Mouse (Mus musculus): ENCODE data around the gene Tmem201. TPM values are rescaled to one million over a fixed set of nuclear protein-coding genes. Genes with fewer than 3 reads are reported as not detected.

Tmem201 gene
- polyA plus RNA-seq, 1 experiment from 2014 or later, result 5.8 TPM

DNA sequence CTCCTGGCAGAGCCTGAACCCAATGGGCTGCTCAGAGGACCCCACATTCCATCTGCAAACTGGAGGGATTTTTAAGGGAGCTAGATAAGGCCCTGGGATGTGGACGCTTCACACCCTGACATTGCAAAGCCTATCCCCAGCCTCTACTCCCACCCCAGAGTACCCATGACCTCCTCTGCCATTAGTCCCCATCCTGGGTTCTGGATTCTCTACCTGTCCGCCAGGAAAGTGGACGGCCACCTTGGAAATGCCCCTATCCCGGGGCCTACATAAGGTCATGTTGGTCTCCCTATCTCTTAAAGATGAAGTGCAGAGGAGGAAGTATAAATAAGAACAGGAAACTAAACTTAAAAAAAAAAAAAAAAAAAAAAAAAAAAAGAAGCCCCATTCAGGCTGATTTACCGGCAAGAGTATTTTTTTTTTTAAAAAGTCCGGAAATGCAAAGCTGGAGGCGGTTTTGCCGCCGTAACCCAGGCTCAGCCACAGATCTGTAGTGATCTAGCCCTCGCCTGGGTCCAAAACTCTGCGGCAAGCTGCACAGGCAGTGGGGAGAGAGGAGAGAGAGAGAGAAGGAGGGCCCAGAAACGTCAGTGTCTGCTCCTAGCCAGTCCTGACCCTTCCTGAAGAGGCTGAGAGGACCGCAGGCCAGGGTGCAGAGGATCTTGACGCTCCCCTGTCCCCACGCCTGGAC lies 40.2 kb downstream of the Tmem201 start:
- Histone ChIP-seq H3K4me1 (ENCODE audit: insufficient read depth) (peaks cover 18% of the 10 kb centered on the region), H3K9ac (replicated peaks) (peak overlapping the region; percentile 66), H3K4me3 (ENCODE audit: low read depth, low read length) (peak overlapping the region; percentile 59), H3K36me3 (replicated peaks; ENCODE audit: insufficient read depth, low read length) (no peaks in the 10 kb centered on the region), H3K4me2 (ENCODE audit: low read depth, low read length) (peak overlapping the region; percentile 75), H3K27ac (ENCODE audit: low read depth) (peak overlapping the region; percentile 84), H3K27me3 (ENCODE audit: insufficient read depth, low read length) (no peaks in the 10 kb centered on the region), H3K9me3 (ENCODE audit: low read length) (no peaks in the 10 kb centered on the region)
- no peak for DNase-seq
- WGBS (ENCODE audit: insufficient replicate concordance), result 12% methylated on average over 15 of the region's 15 CpGs
- no peak for TF ChIP-seq EP300 (IDR thresholded peaks at IDR 0.05; ENCODE audit: low read depth)
- TF ChIP-seq CTCF (IDR thresholded peaks at IDR 0.05; ENCODE audit: low read depth), result no peak
- peak; percentile 35 for ATAC-seq

DNA sequence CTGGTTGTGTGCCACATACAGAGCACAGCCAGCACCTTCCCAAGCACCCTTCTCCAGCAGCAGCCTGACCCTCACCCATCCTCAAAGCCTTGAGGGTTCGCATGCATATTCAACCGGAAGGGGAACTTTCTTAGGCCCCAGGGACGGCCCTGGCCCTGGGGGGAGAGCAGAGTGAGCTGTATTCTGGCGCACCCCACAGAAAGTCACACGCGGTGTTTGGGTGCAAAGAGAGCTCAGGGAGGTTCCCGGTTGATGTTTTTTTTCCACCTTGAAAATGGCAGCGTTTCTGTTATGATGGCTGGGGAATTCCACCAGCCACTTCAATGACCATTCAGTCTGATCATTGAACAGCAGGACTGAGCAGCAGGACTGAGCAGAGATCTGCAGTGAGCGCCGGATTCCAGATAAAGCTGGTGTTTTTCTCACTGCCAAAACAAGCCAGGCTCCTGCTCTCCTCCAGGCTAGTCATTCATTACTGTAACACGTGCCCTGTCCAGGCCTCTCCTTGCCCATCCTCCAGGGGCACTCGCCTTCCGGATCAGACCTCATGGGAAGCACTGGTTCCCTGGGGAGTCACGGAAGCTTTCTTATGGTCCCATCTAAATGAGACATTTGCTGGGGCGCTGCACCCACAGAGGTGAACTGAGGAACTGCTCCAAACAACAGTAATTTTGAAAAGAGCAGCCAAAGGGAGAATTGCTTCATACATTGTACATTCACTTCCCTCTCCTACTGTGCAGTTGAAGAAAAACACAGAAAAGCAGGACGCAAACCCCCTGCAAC lies 41.5 kb downstream of the Tmem201 start:
- peaks cover 14% of the 10 kb centered on the region for H3K4me1 ChIP-seq (ENCODE audit: insufficient read depth)
- TF ChIP-seq EP300 (IDR thresholded peaks at IDR 0.05; ENCODE audit: low read depth), result no peak
- TF ChIP-seq CTCF (IDR thresholded peaks at IDR 0.05; ENCODE audit: low read depth), result peak; percentile 38; the same call in 1 of the 2 replicates
- no peaks in the 10 kb centered on the region for H3K9me3 ChIP-seq (ENCODE audit: low read length)
- H3K4me2 ChIP-seq (ENCODE audit: low read depth, low read length), result peak overlapping the region; percentile 75
- peak overlapping the region; percentile 42 for H3K9ac ChIP-seq (replicated peaks)
- ATAC-seq (peak; percentile 35), DNase-seq (peak; percentile 52)
- H3K36me3 ChIP-seq (replicated peaks; ENCODE audit: insufficient read depth, low read length), result no peaks in the 10 kb centered on the region
- H3K27me3 ChIP-seq (ENCODE audit: insufficient read depth, low read length), result no peaks in the 10 kb centered on the region
- 15% methylated on average over 16 of the region's 16 CpGs for WGBS (ENCODE audit: insufficient replicate concordance)
- peak overlapping the region; percentile 59 for H3K4me3 ChIP-seq (ENCODE audit: low read depth, low read length)
- peak overlapping the region; percentile 84 for H3K27ac ChIP-seq (ENCODE audit: low read depth)

DNA sequence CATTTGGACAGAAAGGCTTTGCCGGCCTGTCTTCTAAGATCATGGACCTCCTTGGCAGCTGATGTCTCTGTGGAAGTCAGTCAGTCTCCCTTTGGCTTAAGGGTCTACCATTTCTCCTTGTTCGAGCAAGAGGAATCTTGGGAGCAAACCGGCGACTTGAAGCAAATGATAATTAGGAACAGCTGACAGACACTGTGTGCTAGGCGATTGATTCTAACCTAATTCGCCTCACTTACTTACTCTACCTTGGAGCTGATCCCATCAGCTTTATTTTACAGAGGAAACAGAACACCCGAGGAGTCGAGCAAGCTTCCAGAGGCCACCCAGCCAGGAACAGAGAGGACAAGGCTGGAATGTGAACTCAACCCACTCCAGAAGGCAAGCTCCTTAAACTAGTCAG lies 46.5 kb downstream of the Tmem201 start:
- no peak for DNase-seq
- H3K9ac ChIP-seq (replicated peaks), result no peak overlapping the region
- no peak overlapping the region for H3K27ac ChIP-seq (ENCODE audit: low read depth)
- no peaks in the 10 kb centered on the region for H3K27me3 ChIP-seq (ENCODE audit: insufficient read depth, low read length)
- no peak for ATAC-seq
- TF ChIP-seq CTCF (IDR thresholded peaks at IDR 0.05; ENCODE audit: low read depth) (no peak), EP300 (IDR thresholded peaks at IDR 0.05; ENCODE audit: low read depth) (no peak)
- no peaks in the 10 kb centered on the region for H3K9me3 ChIP-seq (ENCODE audit: low read length)
- no peak overlapping the region for H3K4me3 ChIP-seq (ENCODE audit: low read depth, low read length)
- 73% methylated on average over 8 of the region's 8 CpGs for WGBS (ENCODE audit: insufficient replicate concordance)
- peaks cover 3% of the 10 kb centered on the region; the same call in 1 of the 2 replicates for H3K36me3 ChIP-seq (replicated peaks; ENCODE audit: insufficient read depth, low read length)
- no peak overlapping the region for H3K4me2 ChIP-seq (ENCODE audit: low read depth, low read length)
- peaks cover 11% of the 10 kb centered on the region for H3K4me1 ChIP-seq (ENCODE audit: insufficient read depth)

DNA sequence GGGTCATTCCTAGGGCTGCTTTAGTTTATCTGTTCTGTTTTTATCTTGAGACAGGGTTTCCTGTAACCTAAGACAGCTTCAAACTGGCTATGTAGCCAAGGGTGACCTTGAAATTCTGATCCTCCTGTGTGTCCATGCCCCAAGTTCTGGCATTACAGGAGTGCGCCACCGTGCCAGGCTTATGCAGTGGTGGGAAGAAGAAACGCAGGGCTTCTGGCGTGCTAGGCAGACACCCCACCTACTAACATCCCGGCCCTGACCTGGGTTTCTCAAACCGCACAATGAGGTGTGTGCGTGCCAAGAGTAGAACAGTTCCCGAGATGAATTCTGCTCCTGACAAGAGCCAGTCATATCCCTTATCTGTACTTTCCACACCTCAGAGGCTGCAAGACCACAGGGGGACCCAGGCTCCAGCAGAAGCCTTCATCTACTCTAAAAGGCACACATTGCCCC lies 47.0 kb downstream of the Tmem201 start:
- no peaks in the 10 kb centered on the region for H3K27me3 ChIP-seq (ENCODE audit: insufficient read depth, low read length)
- DNase-seq (no peak), ATAC-seq (peak; percentile 66)
- H3K36me3 ChIP-seq (replicated peaks; ENCODE audit: insufficient read depth, low read length), result peaks cover 3% of the 10 kb centered on the region; the same call in 1 of the 2 replicates
- no peak overlapping the region for H3K4me2 ChIP-seq (ENCODE audit: low read depth, low read length)
- WGBS (ENCODE audit: insufficient replicate concordance), result 51% methylated on average over 8 of the region's 8 CpGs
- no peak for TF ChIP-seq CTCF (IDR thresholded peaks at IDR 0.05; ENCODE audit: low read depth)
- no peak for TF ChIP-seq EP300 (IDR thresholded peaks at IDR 0.05; ENCODE audit: low read depth)
- H3K9me3 ChIP-seq (ENCODE audit: low read length), result no peaks in the 10 kb centered on the region
- no peak overlapping the region for H3K4me3 ChIP-seq (ENCODE audit: low read depth, low read length)
- H3K4me1 ChIP-seq (ENCODE audit: insufficient read depth), result peaks cover 6% of the 10 kb centered on the region
- H3K9ac ChIP-seq (replicated peaks), result no peak overlapping the region
- no peak overlapping the region; the same call in 1 of the 2 replicates for H3K27ac ChIP-seq (ENCODE audit: low read depth)

DNA sequence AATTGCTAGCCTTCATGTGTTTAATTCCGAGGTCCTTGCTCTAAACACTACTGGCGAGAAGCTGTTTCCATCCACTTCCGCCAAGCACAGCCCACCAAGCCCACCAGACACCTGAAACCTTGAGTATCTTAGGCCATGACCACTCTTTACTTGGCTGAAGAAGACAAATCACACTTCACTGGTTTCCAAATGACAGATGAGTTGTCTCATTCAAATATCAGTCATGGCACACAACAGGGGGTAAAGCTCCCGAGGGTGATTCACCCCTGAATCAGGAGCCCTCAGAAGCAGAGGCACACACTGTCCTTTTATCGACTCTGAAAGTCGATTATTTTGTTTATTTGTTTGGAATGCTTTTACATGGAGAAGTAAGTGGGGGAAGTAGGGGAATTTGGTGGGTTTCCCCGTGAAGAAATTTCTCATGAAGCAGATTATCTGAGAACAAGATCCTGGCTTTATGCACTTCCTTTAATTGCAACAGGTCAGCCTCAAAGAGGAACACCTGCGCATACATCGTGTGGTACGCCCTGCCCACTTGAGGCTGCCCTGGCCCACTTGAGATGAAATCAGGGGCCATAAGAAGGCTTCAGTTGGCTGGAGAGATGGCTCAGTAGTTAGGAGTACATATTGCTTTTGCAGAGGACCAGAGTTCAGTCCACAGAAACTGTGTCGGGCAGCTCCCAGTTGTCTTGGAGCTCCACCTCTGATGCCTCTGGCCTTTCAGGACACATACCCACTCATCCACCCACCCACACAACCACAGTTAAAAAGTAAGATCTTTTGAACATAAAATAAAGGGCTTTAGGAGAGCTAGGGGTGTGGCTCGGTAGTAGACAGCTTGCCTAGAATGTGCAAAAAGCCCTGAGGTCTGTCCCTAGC lies 47.8 kb downstream of the Tmem201 start:
- Histone ChIP-seq H3K9me3 (ENCODE audit: low read length) (no peaks in the 10 kb centered on the region), H3K9ac (replicated peaks) (no peak overlapping the region), H3K4me1 (ENCODE audit: insufficient read depth) (peaks cover 3% of the 10 kb centered on the region; the same call in 1 of the 2 replicates), H3K4me2 (ENCODE audit: low read depth, low read length) (no peak overlapping the region), H3K27ac (ENCODE audit: low read depth) (no peak overlapping the region; the same call in 1 of the 2 replicates), H3K4me3 (ENCODE audit: low read depth, low read length) (no peak overlapping the region), H3K36me3 (replicated peaks; ENCODE audit: insufficient read depth, low read length) (peaks cover 3% of the 10 kb centered on the region; the same call in 1 of the 2 replicates), H3K27me3 (ENCODE audit: insufficient read depth, low read length) (no peaks in the 10 kb centered on the region)
- 58% methylated on average over 12 of the region's 12 CpGs for WGBS (ENCODE audit: insufficient replicate concordance)
- DNase-seq, result no peak
- no peak for ATAC-seq
- TF ChIP-seq CTCF (IDR thresholded peaks at IDR 0.05; ENCODE audit: low read depth) (no peak), EP300 (IDR thresholded peaks at IDR 0.05; ENCODE audit: low read depth) (no peak)
